Mouse (Mus musculus): ENCODE data around the gene Atrip. TPM values are rescaled to one million over a fixed set of nuclear protein-coding genes. Genes with fewer than 3 reads are reported as not detected.

The Atrip gene
- polyA plus RNA-seq (2012; rRNA removed) = 16.6 and 17.8 TPM in 2 replicates

GRCm38 (mm10) chr9:109073661-109074573 is at the start of gene Atrip:
Atrip (minus strand) TSS chr9:109074124.

DNA sequence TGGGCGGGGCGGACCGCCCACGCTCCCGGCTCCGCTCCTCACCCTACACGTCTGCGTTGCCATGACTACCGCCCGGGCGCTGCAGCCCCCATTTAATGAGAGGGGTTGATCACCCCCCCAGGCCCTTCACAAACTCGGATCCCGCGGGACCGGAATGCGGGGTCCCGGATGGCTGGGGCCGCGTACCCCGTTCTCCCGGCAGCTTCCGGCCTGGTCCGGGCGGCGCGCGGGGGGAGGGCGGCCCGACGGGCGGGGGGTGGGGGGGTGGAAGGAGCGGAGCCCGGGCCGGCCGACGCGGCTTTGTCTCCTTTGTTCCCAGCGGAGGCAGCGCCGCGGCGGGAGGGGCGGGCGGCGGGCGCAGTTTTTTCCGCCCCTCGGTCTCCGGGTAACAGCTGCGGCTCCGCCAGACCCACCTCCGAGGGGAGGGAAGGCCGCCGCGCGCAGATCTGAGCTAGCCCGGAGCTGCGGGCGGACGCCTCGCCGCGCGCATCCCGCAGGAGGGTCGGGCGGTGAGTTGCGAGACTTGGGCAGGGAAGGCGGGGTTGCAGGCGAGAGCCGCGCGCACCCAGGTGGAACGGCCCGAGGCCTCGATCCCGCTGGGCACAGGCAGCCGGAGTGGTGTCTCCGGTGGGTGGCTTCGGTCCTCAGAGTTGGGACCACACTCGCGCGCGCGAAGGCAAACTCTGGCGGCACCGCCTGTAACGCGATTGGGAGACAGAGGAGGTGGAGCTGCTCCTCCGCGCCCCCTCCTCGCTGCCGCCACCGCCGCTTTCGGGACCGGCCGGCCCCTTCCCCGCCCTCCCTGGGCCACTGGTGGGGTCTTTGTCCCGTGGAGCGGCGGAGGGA is 21.4 kb upstream of the Atrip start, which contains the start of gene Plxnb1:
TSS of gene Plxnb1 (plus strand) at position 253 of the 846 bp plus-strand sequence.

DNA sequence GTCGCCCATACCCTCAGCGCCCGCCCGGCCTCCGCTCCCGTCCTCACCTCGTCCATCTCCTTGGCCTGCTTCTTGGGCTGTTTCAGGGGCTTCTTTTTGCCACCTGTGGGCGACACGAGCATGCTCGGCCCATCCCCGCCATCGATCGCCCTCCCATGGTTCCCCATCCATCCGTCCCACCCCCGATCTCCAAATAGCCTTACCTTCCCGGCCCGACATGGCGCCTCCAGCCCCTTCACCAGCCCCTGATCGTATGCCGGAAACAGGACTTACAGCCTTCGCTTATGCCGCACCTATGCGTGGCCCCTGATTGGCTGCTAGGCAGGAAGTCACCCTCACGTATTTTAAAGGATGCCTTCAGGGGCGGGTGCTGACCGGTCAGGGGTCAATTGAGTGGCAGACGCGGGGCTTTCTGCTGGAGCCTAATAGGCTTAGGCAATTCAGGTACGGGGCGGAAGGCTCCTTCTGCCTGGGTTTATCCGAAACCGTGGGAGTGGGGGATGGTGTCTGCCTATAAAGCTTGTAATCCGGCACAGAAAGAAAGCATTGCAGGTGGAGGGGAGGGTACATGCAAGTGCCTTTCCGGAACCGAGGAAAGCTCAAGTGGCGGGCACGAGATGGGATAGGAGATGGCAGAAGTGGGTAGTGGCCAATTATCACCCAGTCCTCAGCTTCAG is 8.3 kb upstream of the Atrip start, which contains the start of the genes Ccdc51 and Tma7:
TSS of gene Ccdc51 (plus strand) at position 370 of the 677 bp plus-strand sequence.
TSS of gene Tma7 (minus strand) at position 464 of the 677 bp plus-strand sequence.

GRCm38 (mm10) chr9:109059136-109059903 is 14.6 kb downstream of the Atrip start, which contains the start of gene Trex1:
Trex1 (minus strand) TSS chr9:109059734.

GRCm38 (mm10) chr9:109038086-109038895 is 35.6 kb downstream of the Atrip start, which contains the start of gene Shisa5:
Shisa5 (plus strand) TSS chr9:109038565.

Other genes with a start within 250 kb of the Atrip start
- gene Celsr3, start 247.8 kb downstream of the Atrip start, polyA plus RNA-seq (2012; rRNA removed) = 2.1 and 2.3 TPM in 2 replicates
- 7.2 and 11.9 TPM in 2 replicates for gene Slc26a6, start 220.8 kb downstream of the Atrip start, polyA plus RNA-seq (2012; rRNA removed)
- gene Tmem89, start 159.5 kb downstream of the Atrip start, polyA plus RNA-seq (2012; rRNA removed) = not detected in 2 replicates
- 840 and 874 TPM in 2 replicates for gene Uqcrc1, start 137.5 kb downstream of the Atrip start, polyA plus RNA-seq (2012; rRNA removed)
- 0.58 and 4.1 TPM in 2 replicates for gene Col7a1, start 120.5 kb downstream of the Atrip start, polyA plus RNA-seq (2012; rRNA removed)
- 0.13 and 0.16 TPM in 2 replicates for gene Ucn2, start 88.1 kb downstream of the Atrip start, polyA plus RNA-seq (2012; rRNA removed)
- 31.5 and 46.8 TPM in 2 replicates for gene Pfkfb4, start 82.3 kb downstream of the Atrip start, polyA plus RNA-seq (2012; rRNA removed)
- 758 and 915 TPM in 2 replicates for gene Shisa5, start 35.6 kb downstream of the Atrip start, polyA plus RNA-seq (2012; rRNA removed)
- 59.2 and 60.5 TPM in 2 replicates for gene Trex1, start 14.4 kb downstream of the Atrip start, polyA plus RNA-seq (2012; rRNA removed)
- gene Ccdc51, start 8.4 kb upstream of the Atrip start, polyA plus RNA-seq (2012; rRNA removed) = 10.4 and 11.4 TPM in 2 replicates
- 9.9 and 17.1 TPM in 2 replicates for gene Tma7, start 8.5 kb upstream of the Atrip start, polyA plus RNA-seq (2012; rRNA removed)
- 8.2 and 8.6 TPM in 2 replicates for gene Plxnb1, start 21.3 kb upstream of the Atrip start, polyA plus RNA-seq (2012; rRNA removed)
- not detected in 2 replicates for gene Fbxw21, start 87.9 kb upstream of the Atrip start, polyA plus RNA-seq (2012; rRNA removed)
- gene Fbxw13, start 121.9 kb upstream of the Atrip start, polyA plus RNA-seq (2012; rRNA removed) = not detected in 2 replicates
- not detected in 2 replicates for gene Fbxw20, start 160.6 kb upstream of the Atrip start, polyA plus RNA-seq (2012; rRNA removed)
- not detected in 2 replicates for gene Fbxw14, start 213.6 kb upstream of the Atrip start, polyA plus RNA-seq (2012; rRNA removed)